Mouse (Mus musculus) cerebellum, postnatal 10 days (tissue): ENCODE results near the gene Sun5.

Experiments used
- DNase-seq, 2 experiments: peaks; one replicate each; pipeline ENCODE4 v3.0.0; 2021; ENCODE audit warnings: mixed read lengths in 2 of 2

The Sun5 gene

DNA sequence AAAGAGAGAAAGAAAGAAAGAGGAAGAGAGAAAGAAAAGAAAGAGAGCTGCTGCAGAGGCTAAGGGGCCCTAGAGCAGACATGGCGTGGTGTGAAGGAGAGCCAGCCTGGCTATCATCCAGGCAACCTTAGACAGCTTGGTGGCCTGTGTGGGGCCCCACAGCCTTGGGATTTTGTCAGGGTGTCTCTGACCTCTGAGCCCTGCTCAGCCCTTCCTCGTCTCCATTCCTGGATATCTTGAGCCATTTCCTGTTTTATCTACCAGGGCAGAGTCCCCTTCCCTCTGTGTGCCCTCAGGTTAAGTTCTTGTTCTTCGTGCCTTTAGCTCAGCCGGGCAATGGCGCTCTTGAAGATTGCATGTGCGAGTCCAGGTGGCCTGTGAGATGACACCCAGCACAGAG, 62.0 kb downstream of the Sun5 start:
- no peak for DNase-seq

DNA sequence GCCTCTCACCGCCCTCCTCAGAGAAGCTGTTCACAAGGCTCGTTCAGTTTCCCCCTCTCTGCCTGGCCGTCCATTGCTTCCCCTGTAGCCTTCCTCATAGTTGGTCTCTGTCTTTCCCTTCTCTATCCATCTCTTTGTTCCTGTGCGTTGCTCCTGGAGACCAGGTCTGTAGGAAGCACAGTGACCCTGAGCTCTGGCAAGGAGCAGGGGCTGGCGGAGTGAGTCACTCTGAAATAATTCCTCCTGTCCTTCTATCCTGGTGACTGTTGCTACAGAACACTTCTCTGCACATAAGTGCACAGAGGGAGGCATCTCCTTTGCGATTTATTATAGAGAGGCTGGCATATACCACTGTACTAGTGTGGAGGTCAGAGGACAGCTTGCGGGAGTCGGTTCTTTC, 62.7 kb downstream of the Sun5 start:
- no peak for DNase-seq

DNA sequence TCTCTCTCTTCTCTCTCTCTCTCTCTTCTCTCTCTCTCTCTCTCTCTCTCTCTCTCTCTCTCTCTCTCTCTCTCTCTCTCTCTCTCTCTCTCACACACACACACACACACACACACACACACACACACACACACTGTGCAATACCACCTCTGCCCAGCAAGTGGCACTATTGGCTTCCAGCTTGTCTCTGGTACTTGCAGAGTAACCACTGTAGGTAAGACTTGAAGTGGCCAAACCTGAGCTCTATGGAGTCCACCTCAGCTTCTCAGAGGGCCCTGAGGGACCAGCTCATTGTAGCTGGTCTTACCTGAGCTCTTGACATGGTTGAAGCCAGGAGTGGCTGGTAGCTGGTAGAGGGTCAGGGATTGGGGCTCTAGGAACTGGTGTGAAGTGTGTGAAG, 63.4 kb downstream of the Sun5 start:
- DNase-seq, result peak; percentile 89 to 92
